Mouse (Mus musculus) heart, postnatal 25 days (tissue): ENCODE data around the gene Etv6. TPM values are rescaled to one million over a fixed set of nuclear protein-coding genes. Genes with fewer than 3 reads are reported as not detected.

Source experiments
- DNase-seq: peaks from one replicate; pipeline ENCODE4 v3.0.0; 2022; ENCODE audit warnings: low spot score
- intact Hi-C: fragments of 180-260 bp; cut with DNase I; formaldehyde crosslinking; loops from one replicate; pipeline ENCODE4 v1.15.1; 2025
- total RNA-seq, 2 experiments: library from RNA; stranded (reverse); gene quantifications; 2 replicates each; pipeline ENCODE4 v1.2.3; 2021

Gene Etv6
- total RNA-seq, 2 experiments from 2014 or later: 11.4 to 13.0 TPM

- intact Hi-C loops: no loop called here
Observed at GRCm38 (mm10) chr6:134128594-134128993, 93.1 kb downstream of the Etv6 start.

GRCm38 (mm10) chr6:134129848-134130247, 94.3 kb downstream of the Etv6 start:
- intact Hi-C loops: no loop called here
- no peak for DNase-seq

More at GRCm38 (mm10) chr6:134128594-134128993, 93.1 kb downstream of the Etv6 start:
- no peak for DNase-seq

GRCm38 (mm10) chr6:134130816-134131215, 95.3 kb downstream of the Etv6 start:
- no peak for DNase-seq
- intact Hi-C loops: no loop called here

GRCm38 (mm10) chr6:134131601-134132000, 96.1 kb downstream of the Etv6 start:
- DNase-seq: no peak
- intact Hi-C loops: no loop called here

GRCm38 (mm10) chr6:134133756-134134155, 98.3 kb downstream of the Etv6 start:
- intact Hi-C loops: no loop called here
- DNase-seq: no peak

GRCm38 (mm10) chr6:134134821-134135323, 99.4 kb downstream of the Etv6 start:
- no peak for DNase-seq
- intact Hi-C loops: no loop called here

- DNase-seq: no peak
- intact Hi-C loops: no loop called here
Observed at GRCm38 (mm10) chr6:134136315-134136714, 100.8 kb downstream of the Etv6 start.

GRCm38 (mm10) chr6:134139359-134139758, 103.9 kb downstream of the Etv6 start:
- no peak for DNase-seq
- intact Hi-C loops: no loop called here

GRCm38 (mm10) chr6:134140718-134141615, 105.5 kb downstream of the Etv6 start:
- intact Hi-C loops: loop anchor here (5.0 kb wide), 1 partner anchor 104 kb away; the partner anchor contains the start of gene Etv6
- DNase-seq: no peak

GRCm38 (mm10) chr6:134141616-134142165, 106.2 kb downstream of the Etv6 start:
- intact Hi-C loops: loop anchor here (5.0 kb wide), 1 partner anchor 104 kb away; the partner anchor contains the start of gene Etv6
- DNase-seq: no peak

GRCm38 (mm10) chr6:134142700-134143099, 107.2 kb downstream of the Etv6 start:
- intact Hi-C loops: loop anchor here (5.0 kb wide), 1 partner anchor 105 kb away; the partner anchor contains the start of gene Etv6
- DNase-seq: no peak

GRCm38 (mm10) chr6:134143649-134144097, 108.2 kb downstream of the Etv6 start:
- intact Hi-C loops: loop anchor here (5.0 kb wide), 1 partner anchor 106 kb away; the partner anchor contains the start of gene Etv6
- no peak for DNase-seq

GRCm38 (mm10) chr6:134144231-134145130, 109.0 kb downstream of the Etv6 start:
- DNase-seq: no peak
- intact Hi-C loops: loop anchor here (5.0 kb wide), 1 partner anchor 107 kb away; the partner anchor contains the start of gene Etv6

GRCm38 (mm10) chr6:134147596-134148442, 112.3 kb downstream of the Etv6 start:
- intact Hi-C loops: no loop called here
- no peak for DNase-seq

GRCm38 (mm10) chr6:134148443-134148942, 113.0 kb downstream of the Etv6 start:
- intact Hi-C loops: no loop called here
- no peak for DNase-seq

- no peak for DNase-seq
- intact Hi-C loops: loop anchor here (5.0 kb wide), 2 partner anchors 38 to 238 kb away; no protein-coding TSS in a partner anchor
Observed at GRCm38 (mm10) chr6:134149606-134150005, 114.1 kb downstream of the Etv6 start.

- no peak for DNase-seq
- intact Hi-C loops: loop anchor here (5.0 kb wide), 2 partner anchors 36 to 236 kb away; no protein-coding TSS in a partner anchor
Observed at GRCm38 (mm10) chr6:134151022-134151680, 115.7 kb downstream of the Etv6 start.
